Mouse (Mus musculus): Measurements from ENCODE around the gene Camsap1. TPM values are rescaled to one million over a fixed set of nuclear protein-coding genes. Genes with fewer than 3 reads are reported as not detected.

The Camsap1 gene
- total RNA-seq (2017), result 46.6 and 58.5 TPM in 2 replicates

DNA sequence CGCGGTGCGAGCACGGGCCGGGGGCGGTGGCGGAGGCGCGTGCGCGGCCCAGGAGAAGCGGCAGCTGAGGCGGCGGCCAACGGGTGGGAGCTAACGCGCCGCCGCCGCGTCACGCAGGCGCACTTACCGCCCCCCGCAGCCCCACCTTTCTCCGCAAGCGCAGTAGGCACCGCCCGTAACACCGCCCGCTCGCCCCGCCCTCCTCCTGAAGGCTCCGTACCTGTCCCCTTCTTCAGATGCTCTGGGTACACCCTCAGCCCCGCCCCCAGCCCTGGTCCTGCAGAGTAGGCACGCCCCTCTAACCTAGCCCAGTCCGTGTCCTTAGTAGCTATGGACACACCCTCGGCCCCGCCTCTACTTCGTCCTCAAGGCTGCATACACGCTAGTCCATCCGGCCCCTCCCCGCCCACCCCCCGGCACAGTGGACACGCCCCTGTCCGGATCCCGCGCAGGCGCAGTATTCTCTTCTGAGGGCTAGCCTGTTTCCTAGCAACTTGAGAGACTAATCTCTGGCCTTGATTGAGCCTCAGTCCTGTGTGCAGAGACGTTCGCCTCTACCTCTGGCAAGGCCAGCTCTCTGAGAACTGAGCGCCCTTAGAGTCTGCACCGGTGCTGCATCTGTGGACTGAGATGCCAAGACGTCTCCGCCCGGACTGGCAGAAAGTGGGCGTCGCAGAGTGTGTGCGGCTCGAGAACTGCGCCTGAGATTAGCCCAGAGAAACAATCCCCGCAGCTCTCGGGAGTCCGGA is at the start of gene Camsap1:
Gene Camsap1, minus strand, starts transcription at position 124 of the 749 bp plus-strand sequence.
- peak; percentile 97 for ATAC-seq (replicated peaks; ENCODE audit: low read depth, poor library complexity, severe bottlenecking)

DNA sequence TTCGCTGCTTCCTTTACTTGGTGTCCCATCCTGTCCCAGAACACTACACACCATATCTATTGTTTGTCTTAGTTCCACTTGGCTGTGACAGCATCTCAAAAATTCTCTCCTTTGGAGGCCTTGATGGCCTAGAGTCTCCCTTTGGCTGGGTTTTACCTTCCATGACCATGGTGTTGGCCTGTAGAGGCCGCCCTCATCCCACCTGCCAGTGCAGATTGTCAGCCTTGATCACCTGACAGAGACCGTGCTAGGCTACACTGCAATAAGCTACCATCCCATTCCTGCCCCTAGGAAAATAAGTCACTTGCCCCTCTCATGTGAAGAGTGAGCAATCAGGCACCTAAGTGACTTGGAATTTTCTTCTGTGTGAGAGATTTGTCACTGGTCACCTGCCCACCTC is 47.2 kb upstream of the Camsap1 start:
- ATAC-seq (replicated peaks; ENCODE audit: low read depth, poor library complexity, severe bottlenecking), result no peak

DNA sequence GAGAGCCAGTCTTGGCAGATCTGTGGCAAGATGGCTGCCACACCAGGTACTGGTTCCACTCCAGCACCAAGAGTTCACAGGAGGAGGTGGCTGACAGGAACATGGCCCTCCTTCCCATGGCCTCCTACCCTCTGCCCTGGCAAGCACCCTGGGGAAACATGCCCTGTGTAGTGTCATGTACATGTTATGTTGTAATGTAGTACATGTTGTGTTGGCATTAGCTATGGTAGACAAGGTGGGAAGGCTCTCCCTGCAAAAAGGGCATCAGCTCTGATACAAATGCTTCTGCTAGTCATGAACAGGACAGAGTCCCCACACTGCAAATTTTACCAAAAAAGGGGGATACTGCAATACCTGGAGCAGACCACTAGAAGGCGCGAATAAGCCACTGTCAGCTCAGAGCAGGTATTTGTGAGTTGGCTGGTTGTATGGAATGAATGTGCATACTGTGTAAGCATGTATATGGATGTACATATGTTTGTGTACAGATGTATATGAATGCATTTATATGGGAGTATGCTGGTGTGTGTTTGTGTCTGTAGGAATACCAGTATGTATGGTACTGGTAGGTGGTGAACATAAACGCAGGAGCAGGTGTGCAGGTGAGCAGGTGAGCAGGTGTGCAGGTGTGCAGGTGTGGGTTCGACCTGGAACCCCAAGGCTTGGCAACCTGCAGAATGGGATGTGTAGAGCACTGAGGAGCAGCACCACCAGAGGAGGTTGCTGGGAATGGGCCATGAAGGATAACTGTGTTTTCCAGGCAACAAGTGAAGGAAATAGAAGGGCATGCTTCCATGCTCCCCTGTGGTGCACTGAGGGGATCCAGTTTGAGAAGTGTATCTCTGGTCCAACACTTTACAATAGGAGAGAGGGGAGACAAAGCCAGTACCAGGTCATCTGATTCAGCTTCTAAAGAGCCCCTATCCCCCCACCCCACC is 41.3 kb upstream of the Camsap1 start:
- ATAC-seq (replicated peaks; ENCODE audit: low read depth, poor library complexity, severe bottlenecking), result peak; percentile 48

DNA sequence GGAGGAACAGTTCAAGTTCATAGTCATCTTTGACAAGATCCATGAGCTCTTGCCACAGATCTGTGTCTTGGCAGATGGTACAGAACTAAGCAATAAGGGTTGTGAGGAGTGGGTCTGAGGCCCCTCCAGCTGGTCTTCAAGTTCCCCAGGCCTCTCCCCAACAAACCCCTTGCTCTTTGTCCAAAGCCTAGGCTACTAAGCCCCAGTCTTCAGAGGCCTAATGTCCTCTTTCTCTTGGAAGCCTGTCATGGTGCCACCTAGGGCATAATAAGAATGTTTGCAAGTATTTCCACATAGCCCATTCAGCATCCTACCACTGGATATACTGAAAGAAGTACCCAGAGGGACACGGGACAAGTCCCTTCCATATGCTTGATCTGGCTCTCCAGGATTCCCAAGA is 39.5 kb upstream of the Camsap1 start:
- ATAC-seq (replicated peaks; ENCODE audit: low read depth, poor library complexity, severe bottlenecking), result no peak

DNA sequence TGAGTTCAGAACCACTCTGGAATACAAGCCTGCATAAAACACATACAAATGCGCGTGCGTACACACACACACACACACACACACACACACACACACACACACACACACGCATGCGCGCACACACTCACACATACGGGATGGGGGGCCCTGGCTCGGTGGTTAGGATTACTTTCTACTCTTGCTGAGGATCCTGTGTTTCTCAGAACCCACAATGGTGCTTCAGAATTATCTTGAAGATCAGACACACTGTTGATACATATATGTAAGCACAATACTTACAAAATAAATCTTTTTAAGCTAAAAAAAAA is 39.1 kb upstream of the Camsap1 start:
- ATAC-seq (replicated peaks; ENCODE audit: low read depth, poor library complexity, severe bottlenecking), result no peak

DNA sequence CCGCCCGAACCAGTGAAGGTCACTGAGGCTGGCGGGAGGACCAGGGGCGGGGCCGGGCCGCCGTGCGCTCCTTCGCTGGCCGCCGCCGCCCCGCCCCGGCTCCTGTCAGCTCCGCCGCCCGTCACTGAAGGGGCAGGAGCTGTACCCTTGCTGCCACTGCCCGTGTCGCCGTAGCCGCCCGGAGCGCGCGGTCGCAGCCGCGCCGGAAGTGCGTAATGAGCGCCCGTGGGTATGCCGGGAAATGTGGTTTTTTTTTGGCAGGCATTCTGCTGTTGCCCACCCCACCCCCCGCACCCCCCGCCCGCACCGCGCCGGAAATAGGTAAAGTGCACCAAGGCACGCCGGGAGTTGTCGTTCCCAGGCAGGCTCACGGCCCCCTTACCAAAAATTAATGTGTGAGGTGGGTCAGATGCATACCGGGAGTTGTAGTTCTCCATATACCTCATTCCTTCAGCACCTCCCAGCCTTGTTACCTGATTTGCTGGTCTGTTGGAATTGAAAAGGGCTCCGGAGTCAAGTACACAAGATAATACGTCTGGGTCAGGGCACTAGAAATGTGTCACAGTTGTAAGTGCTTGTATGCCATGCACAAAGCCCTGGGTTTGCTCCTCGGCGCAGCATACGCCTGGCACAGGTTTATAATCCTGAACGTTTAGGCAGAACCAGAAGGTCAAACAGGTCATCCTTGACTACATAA is 38.6 kb upstream of the Camsap1 start, which contains the start of gene Ubac1:
Gene Ubac1, minus strand, starts transcription at position 187 of the 697 bp plus-strand sequence.
- peak; percentile 74 for ATAC-seq (replicated peaks; ENCODE audit: low read depth, poor library complexity, severe bottlenecking)

DNA sequence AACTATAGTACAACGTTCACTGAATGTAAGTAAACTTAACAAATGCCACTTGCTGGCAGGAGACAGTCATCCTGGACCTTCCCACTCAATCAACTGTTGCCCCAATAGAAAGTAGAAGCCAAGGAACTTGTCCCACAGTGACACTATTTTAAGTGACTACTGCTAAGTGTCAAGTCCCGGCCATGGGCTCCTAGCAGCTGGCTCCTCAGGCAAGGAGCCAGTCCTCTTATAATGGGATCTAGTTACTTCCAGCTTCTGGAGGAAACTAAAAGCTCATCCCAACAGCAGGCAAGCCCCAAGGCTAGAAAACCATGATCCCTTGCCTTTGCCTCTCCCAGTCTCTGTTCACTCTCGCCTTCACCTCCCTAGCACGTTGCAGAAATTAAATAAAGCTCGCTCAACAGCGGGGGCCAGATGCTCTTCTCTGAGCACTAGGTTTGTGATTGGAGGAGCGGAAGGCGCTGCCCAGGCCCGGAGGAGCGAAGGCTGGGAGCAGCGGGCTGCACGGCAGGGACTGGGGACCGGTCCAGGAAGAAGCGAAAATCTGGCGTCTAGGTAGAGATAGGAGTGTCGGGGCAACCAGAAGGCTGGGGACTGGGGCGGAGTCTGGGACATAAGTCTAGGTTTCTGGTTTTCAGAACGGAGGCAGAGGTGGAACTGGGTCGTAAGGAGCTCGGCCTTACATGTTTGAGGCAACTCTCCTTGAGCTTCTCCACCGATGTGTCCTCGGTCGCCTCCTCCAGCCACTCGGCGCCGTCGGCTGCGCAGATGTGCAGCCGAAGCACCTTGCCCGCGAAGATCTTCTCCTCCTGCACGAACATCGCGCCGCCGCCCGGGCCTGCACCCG is 37.9 kb upstream of the Camsap1 start:
- ATAC-seq (replicated peaks; ENCODE audit: low read depth, poor library complexity, severe bottlenecking), result peak; percentile 37; the same call in 1 of the 2 replicates

DNA sequence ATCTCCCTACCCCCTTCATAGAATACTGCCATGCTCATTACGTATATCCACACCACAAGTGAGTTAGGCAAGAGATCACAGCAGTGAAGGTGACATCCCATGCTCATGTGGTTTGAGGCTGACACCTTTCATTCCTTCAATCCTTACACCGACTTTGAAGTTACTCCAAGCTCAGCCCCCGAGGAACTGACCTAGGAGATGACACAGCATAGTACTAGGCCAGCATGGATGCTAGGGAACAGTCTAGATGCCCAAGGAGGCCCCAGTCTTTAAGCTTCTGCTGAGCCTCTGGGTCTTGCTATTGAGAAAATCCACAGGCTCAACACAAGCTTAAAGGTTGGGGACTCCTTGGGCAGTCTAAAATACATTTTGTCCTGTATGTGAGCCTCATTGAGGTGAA is 36.8 kb upstream of the Camsap1 start:
- no peak for ATAC-seq (replicated peaks; ENCODE audit: low read depth, poor library complexity, severe bottlenecking)

DNA sequence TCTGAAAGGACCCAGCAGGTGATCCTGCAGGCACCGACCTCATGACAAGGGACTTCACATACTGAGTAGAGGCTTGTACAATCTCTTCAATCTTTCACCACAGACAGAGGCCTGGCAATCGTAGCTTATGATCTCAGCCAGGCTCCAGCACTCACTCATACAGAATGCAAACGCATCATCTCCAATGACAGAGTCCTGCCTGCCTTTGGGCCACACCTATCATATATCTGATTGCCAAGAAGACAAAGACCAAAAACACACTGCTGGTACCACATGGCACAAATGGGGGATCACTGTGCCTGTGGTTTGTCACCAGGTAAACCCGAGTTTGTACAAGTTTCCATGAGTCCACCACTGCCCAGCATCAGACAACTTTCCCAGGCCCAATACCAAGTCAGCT is 34.2 kb upstream of the Camsap1 start:
- ATAC-seq (replicated peaks; ENCODE audit: low read depth, poor library complexity, severe bottlenecking), result no peak

DNA sequence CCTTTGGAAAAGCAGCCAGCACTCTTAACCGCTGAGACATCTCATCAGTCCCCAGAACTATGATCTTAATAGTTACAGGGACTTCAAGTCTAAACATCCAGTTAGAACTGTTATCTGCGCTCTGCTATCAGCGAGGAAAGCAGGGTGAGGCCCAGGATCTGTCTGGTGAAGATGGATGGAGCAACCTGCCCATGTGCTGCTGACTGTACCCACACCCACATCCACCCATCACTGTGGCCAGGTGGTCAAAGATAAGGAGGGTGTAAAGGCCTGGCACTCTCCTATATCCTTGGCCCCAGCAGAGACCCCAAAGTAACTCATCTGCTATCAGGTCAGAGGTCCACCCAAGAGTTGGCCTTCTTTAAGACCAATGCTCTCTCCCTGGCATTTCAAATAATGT is 30.6 kb upstream of the Camsap1 start:
- peak; percentile 56 for ATAC-seq (replicated peaks; ENCODE audit: low read depth, poor library complexity, severe bottlenecking)

DNA sequence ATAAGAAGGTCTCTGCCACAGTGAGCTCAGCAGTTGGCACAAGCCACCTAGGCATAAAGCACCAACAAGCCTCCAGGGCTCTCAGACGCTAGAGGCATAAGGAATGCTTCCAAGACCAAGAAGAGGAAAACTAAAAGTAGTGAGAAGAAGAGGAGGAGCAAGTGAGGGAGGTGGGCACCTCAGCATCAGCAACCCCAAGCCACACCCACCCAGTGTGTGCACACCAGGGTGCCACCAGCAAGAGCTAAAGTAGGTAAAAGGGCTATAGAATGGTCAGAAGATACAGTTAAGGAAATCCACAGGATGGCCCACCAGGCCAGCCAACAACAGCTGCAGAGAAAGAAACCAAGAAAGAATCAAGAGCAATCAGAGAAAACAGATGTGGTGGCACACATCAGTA is 28.3 kb upstream of the Camsap1 start:
- ATAC-seq (replicated peaks; ENCODE audit: low read depth, poor library complexity, severe bottlenecking), result no peak

DNA sequence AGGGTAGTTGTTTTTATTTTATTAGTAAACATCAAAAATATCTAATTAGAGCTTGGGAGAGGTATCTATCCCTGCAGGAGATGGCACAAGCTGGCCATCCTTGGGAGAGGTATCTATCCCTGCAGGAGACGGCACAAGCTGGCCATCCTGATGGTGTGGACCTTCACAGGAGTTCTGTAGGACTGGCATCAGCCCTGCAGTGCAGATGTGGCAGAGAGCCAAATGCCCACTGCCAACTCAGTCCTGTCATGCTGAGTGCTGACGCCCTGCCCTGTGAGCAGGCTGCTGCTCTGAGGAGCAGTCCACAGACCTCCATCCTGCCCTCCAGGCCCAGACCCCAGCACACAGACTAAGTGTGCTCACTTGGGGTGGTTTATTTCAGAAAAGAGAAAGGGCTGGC is 18.9 kb upstream of the Camsap1 start:
- no peak for ATAC-seq (replicated peaks; ENCODE audit: low read depth, poor library complexity, severe bottlenecking)

DNA sequence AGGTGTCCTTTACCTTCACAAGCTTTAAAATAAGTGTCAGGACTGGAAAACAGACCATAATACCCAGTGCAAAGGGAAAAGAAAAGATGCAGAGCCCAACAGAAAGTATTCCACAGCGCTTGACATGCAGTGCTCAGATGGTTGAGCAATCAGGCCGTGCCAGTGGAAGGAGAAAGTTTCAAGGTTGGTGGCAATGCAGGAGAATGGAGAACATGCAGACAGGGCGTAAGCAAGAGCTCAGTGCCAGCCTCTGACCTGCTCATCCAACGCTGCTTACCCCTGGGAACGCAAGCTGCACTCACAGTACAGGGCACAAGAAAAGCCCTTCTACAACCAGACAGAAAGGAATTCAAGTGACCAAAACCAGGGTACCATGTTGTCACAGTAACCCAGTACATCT is 18.1 kb upstream of the Camsap1 start:
- no peak for ATAC-seq (replicated peaks; ENCODE audit: low read depth, poor library complexity, severe bottlenecking)

DNA sequence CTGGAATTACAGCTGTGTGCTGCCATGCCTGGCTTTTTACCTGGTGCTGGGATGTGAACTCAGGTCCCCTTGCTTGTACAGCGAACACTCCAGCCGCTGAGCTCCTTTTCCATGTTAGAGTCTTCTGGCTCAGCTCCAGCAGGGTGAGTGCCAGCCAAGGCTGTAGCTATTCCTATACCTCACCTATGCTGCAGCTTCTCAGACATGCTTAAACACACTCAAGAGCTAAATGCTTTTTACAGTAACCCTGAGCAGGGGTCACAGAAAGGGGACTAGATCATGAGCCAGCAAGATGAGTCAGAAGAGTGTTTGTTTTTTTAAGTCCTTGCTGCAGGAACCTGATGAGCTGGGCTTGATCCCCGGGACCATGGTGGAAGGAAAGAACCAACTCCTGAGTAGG is 14.6 kb upstream of the Camsap1 start:
- no peak for ATAC-seq (replicated peaks; ENCODE audit: low read depth, poor library complexity, severe bottlenecking)

DNA sequence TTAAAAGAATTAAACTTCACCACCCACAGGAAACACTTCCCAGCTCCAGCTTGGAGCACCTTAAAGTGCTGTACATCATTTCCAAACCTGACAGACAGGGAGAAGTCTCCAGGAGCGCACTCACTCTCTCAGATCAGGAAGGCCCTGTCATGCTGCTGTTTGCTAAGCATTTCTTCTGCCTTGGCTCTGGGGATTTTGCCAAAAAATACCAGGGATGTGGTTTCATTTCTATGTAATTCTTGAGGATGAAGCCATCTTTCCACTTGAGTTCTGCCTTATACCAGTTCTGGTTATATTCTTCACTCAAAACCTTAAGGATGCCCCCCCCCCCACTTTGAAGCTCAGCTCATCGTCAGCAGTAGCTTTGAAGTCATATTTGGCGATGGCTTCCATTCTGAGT is 11.7 kb upstream of the Camsap1 start:
- ATAC-seq (replicated peaks; ENCODE audit: low read depth, poor library complexity, severe bottlenecking), result no peak

DNA sequence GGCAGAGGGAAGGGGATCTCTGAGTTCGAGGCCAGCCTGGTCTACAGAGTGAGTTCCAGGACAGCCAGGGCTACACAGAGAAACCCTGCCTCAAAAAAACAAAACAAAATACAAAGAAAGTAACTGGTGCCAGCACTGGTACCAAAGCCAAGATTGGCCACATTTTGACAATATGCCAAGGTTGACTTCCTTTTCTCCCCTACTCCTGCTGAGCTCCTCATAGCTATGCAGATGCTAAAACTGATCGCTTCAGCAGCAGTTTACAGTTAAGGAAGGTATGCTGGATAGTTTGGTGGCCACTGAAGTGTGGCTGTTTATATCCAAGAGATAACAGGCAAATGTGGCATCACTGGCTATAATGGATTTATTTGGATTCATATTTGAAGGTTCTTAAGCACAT is 9.2 kb upstream of the Camsap1 start:
- peak; percentile 64; the same call in 1 of the 2 replicates for ATAC-seq (replicated peaks; ENCODE audit: low read depth, poor library complexity, severe bottlenecking)

DNA sequence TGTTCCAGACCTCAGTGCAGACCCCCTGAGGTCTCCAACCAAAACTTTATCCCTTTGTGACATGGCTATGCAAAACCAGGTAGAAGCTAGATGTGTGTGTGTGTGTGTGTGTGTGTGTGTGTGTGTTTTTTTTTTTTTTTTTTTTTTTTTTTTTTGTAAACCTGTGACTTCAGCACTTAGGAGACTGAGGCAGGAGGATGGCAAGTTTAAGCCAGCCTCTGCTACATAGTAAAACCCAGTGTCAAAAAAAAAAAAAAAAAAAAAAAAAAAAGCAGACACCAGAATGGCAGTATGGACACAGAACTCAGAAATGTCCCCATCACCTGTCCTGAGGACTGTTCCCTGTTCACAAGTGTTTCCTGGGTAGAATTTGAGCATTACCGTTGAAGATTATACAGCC is 6.6 kb upstream of the Camsap1 start:
- ATAC-seq (replicated peaks; ENCODE audit: low read depth, poor library complexity, severe bottlenecking), result no peak

DNA sequence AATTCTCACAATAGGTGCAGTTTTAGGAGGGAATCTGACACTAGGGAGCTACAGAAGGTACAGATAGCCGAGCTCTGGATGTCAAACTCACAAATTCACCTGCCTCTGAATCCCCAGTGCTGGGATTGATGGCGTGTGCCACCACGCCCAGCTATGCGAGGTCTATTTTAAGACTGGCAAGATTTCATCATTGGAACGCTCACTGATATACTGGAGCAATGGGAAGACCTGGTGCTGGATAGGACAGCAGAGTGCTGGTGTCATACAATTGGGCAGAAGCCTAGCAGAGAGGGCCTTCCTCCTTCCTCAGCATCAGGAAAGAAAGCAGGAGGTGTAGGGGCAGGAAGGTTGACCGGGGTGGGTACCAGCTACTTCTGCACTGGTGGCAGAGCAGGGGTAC is 4.7 kb upstream of the Camsap1 start:
- ATAC-seq (replicated peaks; ENCODE audit: low read depth, poor library complexity, severe bottlenecking), result no peak

DNA sequence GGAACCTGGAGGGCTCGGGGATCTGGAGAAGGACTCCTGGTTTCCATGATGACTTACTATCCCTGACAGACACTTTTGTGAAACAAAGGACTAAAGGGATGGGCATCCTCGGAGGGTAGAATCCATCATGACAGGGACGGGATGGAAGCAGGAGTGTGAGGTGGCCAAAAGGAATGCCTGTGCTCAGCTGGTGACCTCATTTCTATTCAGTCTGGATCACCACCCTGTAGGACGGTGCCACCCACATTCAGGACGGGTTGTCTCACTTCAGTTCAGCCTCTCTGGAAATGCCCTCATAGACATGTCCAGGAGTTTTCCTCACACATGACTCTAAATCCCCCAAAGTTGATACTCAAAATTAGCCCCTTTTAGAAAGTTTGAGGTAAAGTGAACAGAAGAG is 3.5 kb upstream of the Camsap1 start:
- ATAC-seq (replicated peaks; ENCODE audit: low read depth, poor library complexity, severe bottlenecking), result no peak

All from common myeloid progenitor, adult 5-6 weeks (primary cell).